Mouse (Mus musculus) 3134 (cell line): ENCODE data around the gene Ppp1r13l.

Experiments
- DNase-seq: peaks from one replicate; pipeline ENCODE4 v3.0.0-alpha.2; 2011; ENCODE audit warnings: low spot score; ENCODE audit not compliant: insufficient read length; ENCODE audit errors: extremely low read depth

The Ppp1r13l gene

DNA sequence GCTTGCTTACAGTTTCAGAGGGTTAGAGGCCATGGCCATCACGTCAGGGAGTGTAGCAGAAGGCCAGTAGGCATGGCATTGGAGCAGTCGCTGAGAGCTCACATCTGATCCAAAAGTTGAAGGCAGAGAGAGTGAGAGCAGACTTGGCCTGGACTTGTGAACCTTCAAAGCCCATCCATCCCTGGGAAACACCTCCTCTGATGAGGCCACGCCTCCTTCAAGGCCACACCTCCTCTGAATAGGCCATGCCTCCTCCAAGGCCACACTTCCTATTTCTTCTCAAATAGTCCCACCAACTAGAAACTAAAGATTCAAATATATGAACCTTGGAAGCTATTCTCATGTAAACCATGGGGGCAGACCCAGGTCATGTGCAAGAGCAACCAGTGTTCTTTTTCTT lies 24.0 kb upstream of the Ppp1r13l start:
- DNase-seq = no peak

DNA sequence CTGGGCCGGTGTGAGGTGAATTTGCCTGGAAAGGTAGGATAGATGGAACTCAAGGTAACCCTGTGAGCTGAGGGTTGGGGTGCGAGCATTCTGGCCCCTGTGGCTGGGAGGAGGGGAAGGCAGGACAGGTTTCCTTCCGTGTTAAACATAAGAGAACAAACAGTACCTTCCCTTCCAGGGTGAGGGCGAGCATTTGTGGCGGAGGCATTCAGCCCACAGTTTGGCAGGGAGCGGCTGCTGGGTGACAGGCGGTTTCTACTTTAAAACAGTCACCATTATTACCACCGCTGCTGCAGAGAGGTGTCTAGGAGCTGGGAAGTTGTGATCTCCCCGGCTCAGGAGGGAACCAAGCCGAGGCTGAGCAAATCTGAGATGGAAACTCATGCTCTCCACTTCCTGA lies 22.4 kb upstream of the Ppp1r13l start:
- DNase-seq = no peak

- no peak for DNase-seq
Observed at GRCm38 (mm10) chr7:19338060-19338459, 21.5 kb upstream of the Ppp1r13l start.

DNA sequence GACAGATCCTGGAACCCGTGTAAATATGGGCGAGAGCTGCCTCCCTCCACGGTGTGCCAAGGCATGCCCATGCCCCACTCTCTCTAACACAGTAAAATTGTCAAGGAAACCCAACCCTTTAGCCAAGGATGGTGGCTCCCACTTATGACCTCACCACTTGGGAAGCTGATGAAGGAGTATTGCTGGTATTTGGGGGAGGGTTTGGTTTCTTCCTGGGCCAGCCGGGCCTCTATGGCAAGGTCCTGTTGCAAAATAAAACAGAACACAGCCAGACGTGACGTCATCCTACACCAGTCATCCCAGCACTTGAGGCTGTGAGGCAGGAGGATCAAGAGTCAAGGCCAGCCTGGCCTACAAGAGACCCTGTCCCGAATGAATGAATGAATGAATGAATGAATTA lies 21.0 kb upstream of the Ppp1r13l start:
- DNase-seq = peak; percentile 36

- no peak for DNase-seq
Observed at GRCm38 (mm10) chr7:19341250-19341649, 18.3 kb upstream of the Ppp1r13l start.

GRCm38 (mm10) chr7:19341761-19342409 lies 17.7 kb upstream of the Ppp1r13l start:
- peak; percentile 54 for DNase-seq

DNA sequence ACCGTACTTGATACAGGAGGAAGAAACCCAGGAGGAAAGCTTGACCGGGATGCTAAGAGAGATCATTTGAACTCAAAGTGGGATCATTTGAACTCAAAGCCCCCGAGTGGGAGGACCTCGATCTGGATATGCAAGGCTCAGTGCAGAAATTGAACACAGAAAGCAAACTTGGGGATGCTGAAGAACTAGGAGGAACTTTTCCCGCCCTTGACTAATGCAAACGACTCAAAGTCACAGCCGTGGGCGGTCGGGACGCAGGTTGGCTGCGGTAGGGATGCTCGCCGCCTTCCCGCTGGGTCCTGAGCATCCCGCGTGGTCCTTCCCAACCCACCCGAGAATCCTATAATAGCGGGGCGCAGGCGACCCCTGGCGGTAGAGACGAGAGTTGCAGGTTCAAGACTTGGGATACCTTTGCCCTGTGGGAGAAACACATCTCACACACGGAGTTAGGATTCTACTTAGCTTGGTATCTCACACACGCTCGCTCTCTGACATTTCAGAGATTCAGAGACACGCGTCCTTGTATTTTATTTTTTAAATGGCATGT lies 17.0 kb upstream of the Ppp1r13l start:
- peak; percentile 74 for DNase-seq

DNA sequence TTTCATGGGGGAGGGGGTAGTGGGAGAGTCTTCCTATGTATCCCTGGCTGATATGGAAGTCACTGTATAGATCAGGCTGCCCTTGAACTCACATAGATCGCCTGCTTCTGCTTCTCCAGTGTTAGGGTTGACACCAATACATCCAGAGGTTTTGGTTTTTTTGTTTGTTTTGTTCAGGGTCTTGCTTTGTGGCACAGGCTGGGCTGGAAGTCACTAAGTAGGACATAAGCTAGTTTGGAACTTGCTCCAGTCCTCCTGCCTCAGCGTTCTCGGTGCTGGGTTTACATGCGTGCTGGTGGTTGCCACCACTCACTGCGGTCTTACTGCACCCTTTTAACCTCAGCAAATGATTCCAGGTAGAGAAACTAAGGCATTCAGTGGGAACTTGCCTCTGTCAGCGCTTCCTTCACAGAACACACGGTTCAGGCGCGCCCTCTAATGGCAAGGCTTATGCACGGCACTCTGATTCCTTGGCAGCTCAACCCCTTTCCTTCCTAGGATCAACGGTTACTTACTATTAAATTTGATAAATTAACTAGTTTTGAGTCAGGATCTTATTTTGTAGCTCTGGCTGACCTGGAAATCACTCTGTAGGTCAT lies 16.2 kb upstream of the Ppp1r13l start:
- peak; percentile 68 for DNase-seq

- DNase-seq = peak; percentile 85
Observed at GRCm38 (mm10) chr7:19344237-19344847, 15.2 kb upstream of the Ppp1r13l start, which contains the start of gene Ercc1. Gene Ercc1, plus strand, starts transcription at chr7:19344778.

DNA sequence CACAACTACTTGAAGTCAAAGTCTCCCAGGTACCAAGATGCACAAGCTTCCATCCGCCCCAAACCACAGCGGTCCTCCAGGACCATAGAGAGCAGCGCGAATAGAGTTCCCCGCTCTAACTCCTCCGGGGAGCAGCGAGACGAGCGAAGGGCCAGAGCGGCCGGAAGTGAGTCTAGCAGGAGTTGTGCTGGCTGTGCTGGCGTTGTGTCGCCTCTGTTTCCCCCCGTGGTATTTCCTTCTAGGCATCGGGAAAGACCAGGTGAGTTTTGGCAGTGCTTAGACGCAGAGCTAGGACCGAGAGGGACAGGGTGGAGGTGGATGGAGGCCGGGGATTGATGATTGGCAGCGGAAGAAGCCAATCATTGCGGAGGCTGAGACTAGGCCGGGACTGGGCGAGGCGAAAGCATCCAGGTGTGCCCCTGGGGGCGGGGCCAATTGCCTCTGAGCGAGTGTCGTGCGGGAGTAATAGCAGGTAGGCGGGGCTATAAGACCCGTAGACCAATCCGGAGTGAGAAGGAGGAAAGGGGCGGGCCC lies 14.5 kb upstream of the Ppp1r13l start:
- peak; percentile 95 for DNase-seq

- DNase-seq = no peak
Observed at GRCm38 (mm10) chr7:19349188-19349915, 10.2 kb upstream of the Ppp1r13l start.

- no peak for DNase-seq
Observed at GRCm38 (mm10) chr7:19350221-19350620, 9.3 kb upstream of the Ppp1r13l start.

GRCm38 (mm10) chr7:19354991-19355390 lies 4.6 kb upstream of the Ppp1r13l start:
- no peak for DNase-seq

DNA sequence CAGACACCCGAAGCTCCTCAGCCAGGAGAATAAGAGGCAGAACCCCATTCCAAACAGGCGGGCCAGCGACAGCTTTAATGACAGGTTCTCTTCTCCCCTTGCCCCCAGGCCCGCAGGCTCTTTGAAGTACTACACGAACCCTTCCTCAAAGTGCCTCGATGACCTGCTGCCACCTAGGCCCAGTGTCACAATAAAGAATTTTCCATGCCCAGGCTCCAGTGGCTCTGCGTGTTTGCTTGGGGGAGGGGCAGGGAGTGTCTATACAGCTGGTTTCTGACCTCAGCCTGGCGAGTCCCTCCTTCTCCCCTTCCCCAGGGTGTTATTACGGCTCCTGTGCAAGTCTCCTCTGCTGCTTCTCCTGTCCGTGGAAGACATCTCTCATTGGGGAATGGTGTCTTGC lies 3.2 kb upstream of the Ppp1r13l start:
- DNase-seq = no peak

DNA sequence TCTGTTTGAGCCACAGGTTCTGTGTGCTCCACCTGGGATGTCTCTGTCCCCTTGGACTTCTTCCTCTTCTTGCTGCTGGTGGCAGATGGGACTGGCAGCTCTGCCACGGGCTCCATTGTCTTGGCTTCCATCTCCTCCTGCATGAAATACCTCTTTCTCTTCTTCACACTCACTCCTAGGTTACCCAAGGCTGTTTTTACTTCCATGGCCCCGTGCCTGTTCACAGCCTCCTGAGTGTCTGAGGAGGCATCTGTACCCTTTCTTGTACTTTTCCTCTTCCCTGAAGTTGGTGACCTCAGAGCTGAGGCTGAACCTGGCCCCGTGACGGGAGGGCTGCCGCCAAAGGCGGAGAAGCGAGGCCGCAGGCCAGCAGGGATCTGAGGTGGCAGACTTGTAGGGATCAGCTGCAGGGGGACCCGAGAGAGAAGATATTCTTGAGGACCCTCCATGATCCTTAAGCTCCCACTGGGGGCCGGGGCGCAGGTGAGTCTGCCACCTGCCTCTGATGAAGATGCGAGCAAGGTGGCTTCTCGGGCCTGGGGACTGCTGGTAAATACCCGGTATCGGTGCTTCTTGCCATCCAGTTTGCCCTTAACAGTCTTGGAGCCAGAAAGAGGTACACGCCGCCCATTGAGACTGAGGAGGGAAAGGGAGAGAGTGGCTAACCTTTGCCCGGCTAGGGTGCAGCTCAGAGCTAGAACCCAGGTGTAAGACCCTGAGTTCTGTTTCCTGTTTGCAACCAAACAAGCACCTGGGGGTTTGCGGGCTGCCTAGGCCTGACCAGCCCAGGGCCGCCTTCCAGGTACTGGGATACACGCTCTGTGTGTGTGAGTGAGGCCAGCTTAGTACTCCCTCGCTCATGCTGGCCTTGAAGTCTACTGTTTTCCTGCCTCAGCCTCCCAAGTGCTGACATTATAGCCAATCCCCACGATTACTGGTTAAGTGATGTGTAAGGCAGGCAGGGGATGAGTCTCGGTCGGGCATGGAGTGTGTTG lies 1.9 kb upstream of the Ppp1r13l start:
- DNase-seq = no peak

GRCm38 (mm10) chr7:19358634-19359033 lies 915 bp upstream of the Ppp1r13l start:
- no peak for DNase-seq

GRCm38 (mm10) chr7:19359892-19360641 lies 518 bp downstream of the Ppp1r13l start:
- peak; percentile 94 for DNase-seq

DNA sequence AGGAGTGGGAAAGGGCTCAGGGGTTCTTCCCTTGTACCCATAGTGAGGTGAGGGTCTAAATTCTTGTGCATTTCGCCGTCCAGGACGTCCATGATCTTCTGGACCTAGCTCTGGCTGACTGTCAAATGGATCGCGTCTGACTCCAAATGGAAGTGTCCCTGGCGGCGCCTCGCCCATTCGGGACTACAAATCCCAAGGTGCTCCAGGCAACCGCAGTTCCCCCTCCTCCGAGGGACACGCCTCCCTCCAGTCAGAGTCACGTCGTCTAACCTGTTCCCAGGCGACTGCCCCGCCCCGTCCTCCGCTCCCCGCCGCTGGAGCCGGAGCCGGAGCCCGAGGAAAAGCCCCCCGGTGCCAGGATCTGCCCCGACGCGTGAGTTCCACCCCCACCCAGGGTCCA lies 1.4 kb downstream of the Ppp1r13l start:
- peak; percentile 90 for DNase-seq

GRCm38 (mm10) chr7:19361720-19362119 lies 2.2 kb downstream of the Ppp1r13l start:
- peak; percentile 75 for DNase-seq
